Mouse (Mus musculus) brown adipose tissue, adult 24 weeks (tissue): Measurements from ENCODE around the gene Cep131. TPM values are rescaled to one million over a fixed set of nuclear protein-coding genes. Genes with fewer than 3 reads are reported as not detected.

Experiments used
- H3K27ac ChIP-seq: fragments of 200-500 bp; replicated peaks from 2 replicates; pipeline ENCODE4 v1.5.1; 2012; ENCODE audit warnings: low read depth, mild to moderate bottlenecking, low read length
- H3K4me1 ChIP-seq: fragments of 200-500 bp; 2 replicates; pipeline ENCODE4 v1.6.1; 2012; ENCODE audit warnings: low read length, mixed read lengths; ENCODE audit not compliant: control insufficient read depth, insufficient read depth, insufficient read length
- H3K4me3 ChIP-seq: fragments of 200-500 bp; 2 replicates; pipeline ENCODE4 v1.5.1; 2012; ENCODE audit warnings: low read depth, mild to moderate bottlenecking, low read length, moderate library complexity; ENCODE audit not compliant: insufficient read depth
- polyA plus RNA-seq: library from polyadenylated mRNA; stranded (reverse); fragments of >200 nt; gene quantifications from 2 replicates; pipeline ENCODE4 v1.2.4, GENCODE M21; 2012; ENCODE audit not compliant: missing spikeins, insufficient read depth, insufficient read length

Cep131 gene
- polyA plus RNA-seq, 1 experiment: 3.0 TPM

GRCm38 (mm10) chr11:120109558-120110210 lies 23.1 kb upstream of the Cep131 start:
- no peaks in the 10 kb centered on the region for H3K4me1 ChIP-seq
- H3K27ac ChIP-seq: no peak overlapping the region
- H3K4me3 ChIP-seq: no peak overlapping the region

DNA sequence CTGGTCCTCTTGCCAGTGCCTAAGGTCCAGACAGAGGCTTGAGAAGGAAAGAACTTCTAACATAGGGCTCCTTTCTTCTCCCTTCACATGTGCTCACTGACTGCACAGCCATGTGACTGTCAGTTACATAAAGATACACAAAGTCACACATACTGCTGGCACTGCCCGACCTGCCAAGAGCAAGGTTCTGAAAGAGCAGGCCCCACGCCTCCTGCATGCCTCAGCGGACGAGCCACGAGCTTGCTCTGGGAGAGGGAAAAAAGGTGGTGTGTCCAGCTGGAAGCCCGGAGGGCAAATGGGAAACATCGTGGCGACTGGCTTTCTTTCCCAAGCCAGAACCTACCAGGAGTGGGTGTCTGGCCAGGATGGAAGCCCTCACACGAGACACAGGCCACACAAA lies 21.2 kb upstream of the Cep131 start:
- H3K4me3 ChIP-seq: no peak overlapping the region
- H3K4me1 ChIP-seq: no peaks in the 10 kb centered on the region
- no peak overlapping the region for H3K27ac ChIP-seq

GRCm38 (mm10) chr11:120107026-120107425 lies 20.4 kb upstream of the Cep131 start:
- no peak overlapping the region for H3K4me3 ChIP-seq
- H3K4me1 ChIP-seq: no peaks in the 10 kb centered on the region
- H3K27ac ChIP-seq: no peak overlapping the region

- H3K4me1 ChIP-seq: no peaks in the 10 kb centered on the region
Observed at GRCm38 (mm10) chr11:120103431-120103997, 16.9 kb upstream of the Cep131 start.

GRCm38 (mm10) chr11:120101036-120101435 lies 14.4 kb upstream of the Cep131 start:
- Histone ChIP-seq H3K4me3 (no peak overlapping the region), H3K4me1 (peaks cover 3% of the 10 kb centered on the region; the same call in 1 of the 2 replicates), H3K27ac (0 out of 2 replicates have a peak overlapping the region, but pooled peaks have one; percentile 35)

More at GRCm38 (mm10) chr11:120103431-120103997, 16.9 kb upstream of the Cep131 start:
- H3K27ac ChIP-seq: no peak overlapping the region
- H3K4me3 ChIP-seq: no peak overlapping the region

DNA sequence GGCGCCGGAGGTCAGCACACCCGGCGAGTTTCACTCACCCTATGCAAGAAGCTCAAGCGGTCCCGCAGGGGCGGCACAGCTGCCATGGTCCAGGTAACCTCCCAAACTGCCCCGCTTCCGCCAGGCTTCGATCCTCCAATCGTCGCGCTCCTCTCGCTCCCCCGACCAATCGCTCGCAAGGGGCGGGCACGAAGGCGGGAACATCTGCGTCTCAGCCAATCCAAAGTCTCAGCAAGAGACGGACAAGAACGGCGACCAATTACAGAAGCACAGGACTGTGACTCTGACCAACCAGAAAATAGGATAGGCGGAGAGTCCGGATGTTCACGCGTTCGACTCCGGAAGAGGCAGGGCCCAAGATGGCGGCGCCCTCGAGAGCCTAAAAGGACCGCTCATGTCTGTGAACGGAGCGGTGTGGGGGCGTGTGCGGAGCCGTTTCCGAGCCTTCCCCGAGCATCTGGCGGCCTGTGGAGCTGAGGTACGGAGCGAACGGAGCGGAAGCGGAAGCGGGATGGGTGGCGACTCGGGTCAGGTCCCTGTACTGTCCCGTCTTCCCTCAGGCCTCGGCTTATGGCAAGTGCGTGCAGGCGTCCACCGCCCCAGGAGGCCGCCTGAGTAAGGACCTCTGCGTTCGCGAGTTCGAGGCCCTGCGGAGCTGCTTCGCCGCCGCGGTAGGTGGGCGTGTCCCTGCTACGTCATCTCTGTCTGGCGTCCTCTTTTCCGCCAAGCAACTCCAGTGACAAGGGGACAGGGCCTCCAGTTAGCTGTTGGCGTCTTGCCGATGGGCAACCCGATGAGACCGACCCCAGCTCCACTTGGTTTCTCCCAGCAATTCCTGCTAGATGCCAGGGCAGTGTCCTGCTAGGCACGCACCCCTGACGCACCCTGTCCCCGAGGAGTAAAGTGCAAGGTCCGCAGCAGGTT lies 12.2 kb upstream of the Cep131 start, which contains the start of the genes Tepsin and Ndufaf8:
Tepsin (minus strand) TSS at position 144 of the 924 bp plus-strand sequence.
Ndufaf8 (plus strand) TSS at position 341 of the 924 bp plus-strand sequence.
- Histone ChIP-seq H3K27ac (peak within 1 kb of the TSS; percentile 73), H3K4me3 (peak within 1 kb of the TSS; percentile 78)

DNA sequence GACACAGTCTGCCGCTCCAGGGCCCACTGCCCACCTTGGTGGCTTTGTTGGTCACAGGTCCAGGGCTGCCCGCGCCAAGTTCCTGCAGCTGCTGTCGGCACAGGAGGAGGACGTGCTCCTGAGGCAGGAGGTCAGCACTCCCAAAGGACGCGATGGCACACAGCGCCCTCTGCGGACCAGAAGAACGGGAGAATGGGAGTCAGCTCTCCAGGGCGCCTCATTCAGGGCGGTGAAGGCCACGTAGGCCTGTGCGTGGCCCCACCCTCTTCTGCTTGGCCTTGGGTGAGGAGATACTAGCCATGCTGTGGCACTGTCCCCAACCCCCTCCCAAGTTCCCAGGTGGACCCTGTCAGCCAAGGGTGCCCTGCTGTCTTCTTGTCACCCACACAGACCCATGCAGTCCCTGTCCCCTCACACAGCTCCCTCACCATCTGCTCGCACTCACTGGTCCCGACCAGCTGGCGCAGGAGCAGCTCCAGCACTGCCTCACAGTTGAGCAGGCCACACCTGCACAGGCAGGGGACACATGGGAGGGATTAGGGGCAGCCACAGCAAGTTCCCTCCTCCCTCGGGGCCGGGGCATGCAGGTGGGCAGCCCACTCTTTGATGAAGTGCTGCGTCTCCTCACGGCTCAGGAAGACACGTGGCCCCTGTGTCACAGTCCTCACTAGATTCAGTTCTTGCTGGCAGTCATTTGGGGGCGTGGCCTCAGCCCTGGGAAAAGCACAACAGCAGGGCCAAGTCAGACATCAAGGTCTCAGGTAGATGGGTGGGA lies 6.4 kb upstream of the Cep131 start:
- peaks cover 6% of the 10 kb centered on the region; the same call in 1 of the 2 replicates for H3K4me1 ChIP-seq
- H3K4me3 ChIP-seq: no peak overlapping the region
- no peak overlapping the region for H3K27ac ChIP-seq

More for the DNA sequence above, 12.2 kb upstream of the Cep131 start, which contains the start of the genes Tepsin and Ndufaf8:
- H3K4me1 ChIP-seq: peaks cover 3% of the 10 kb centered on the region; the same call in 1 of the 2 replicates

- H3K4me1 ChIP-seq: peaks cover 7% of the 10 kb centered on the region
- no peak overlapping the region for H3K27ac ChIP-seq
- no peak overlapping the region for H3K4me3 ChIP-seq
Observed at GRCm38 (mm10) chr11:120090661-120091060, 4.0 kb upstream of the Cep131 start.

DNA sequence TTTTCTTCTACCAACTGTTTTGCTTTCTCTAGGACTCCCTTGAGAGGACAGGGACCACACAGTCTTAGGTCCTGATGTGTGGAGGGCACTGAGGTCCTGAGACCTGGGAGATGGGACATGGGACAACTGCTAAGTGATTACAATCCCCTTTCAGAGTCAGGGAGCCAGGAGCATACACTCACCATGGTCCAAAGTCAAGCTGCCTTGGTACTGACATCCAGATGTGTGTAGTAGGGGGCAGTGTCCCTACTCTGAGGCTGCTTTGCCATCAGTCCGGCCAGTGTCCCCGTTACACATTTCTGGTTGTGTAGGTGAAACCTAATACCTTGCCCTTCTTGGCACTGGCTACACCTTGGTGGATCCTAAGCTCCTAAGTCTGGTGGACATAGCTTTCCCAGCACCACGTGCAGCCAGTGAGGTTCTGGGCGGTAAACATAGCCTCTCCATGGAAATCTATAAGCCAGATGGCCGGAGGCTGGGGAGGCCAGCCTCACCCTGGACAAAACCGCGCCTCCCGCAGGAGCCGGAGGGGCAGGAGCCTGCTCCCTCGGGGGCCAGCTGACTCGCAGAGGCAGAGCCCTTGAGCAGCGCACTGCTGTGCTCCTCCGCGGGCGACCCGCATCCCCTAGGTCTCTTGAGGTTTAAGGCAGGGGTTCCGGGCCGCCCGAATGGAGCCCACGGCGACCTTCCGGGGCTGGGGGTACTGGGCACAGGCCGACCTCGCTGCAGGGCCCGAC lies 568 bp downstream of the Cep131 start:
- Histone ChIP-seq H3K4me1 (peaks cover 7% of the 10 kb centered on the region), H3K4me3 (peak overlapping the region; percentile 85), H3K27ac (no peak overlapping the region)

DNA sequence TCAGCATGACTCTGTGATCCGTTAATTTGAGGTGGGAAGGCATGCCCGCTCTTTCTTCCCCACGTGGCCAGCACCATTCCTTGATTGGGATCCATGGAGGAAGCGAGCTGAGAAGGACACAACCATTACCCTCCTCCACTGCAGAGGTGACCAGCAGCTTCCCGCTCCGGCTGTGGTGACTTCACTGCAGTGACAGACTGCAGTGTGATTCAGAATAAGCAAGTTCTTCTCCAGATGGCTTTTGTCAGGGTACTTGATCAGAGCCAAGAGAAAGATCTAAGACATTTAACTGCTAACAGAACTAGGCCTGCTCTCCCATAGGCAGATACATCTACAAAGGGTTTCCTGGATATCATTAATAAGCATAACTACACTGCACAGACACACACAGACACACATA lies 6.3 kb downstream of the Cep131 start:
- no peak overlapping the region for H3K4me3 ChIP-seq
- H3K27ac ChIP-seq: no peak overlapping the region
- no peaks in the 10 kb centered on the region for H3K4me1 ChIP-seq

GRCm38 (mm10) chr11:120076191-120076590 lies 10.4 kb downstream of the Cep131 start:
- Histone ChIP-seq H3K4me1 (no peaks in the 10 kb centered on the region), H3K27ac (no peak overlapping the region), H3K4me3 (no peak overlapping the region)

DNA sequence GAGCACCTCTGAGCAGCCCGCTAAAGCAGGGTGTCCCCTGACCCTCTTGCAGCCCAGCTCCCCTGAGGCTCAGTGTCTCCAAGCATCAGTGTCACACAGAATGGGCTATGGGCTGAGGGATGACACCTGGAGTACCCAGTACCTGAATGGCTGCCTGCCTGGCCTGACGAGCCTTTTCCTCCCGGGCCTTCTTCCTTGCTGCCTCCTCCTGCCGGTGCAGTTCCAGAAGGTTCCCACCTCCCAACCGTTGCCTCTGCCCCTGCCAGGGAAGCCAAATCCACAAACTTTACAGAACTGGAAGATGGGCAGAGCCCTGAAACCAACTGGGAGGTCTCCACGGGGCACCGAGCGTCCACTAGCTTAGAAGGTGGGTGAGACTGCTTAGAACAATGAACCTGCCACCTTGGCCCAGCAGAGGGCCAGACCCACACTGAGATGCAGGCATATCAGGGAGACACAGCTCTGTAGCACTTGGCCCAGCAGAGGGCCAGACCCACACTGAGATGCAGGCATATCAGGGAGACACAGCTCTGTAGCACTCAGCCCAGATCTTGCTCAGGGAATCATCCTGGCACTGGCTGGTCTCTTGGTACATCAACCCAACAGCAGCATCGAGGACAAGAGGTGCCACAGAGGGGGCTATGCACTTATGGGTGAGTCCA lies 13.5 kb downstream of the Cep131 start:
- no peak overlapping the region for H3K4me3 ChIP-seq
- no peaks in the 10 kb centered on the region for H3K4me1 ChIP-seq
- no peak overlapping the region for H3K27ac ChIP-seq

DNA sequence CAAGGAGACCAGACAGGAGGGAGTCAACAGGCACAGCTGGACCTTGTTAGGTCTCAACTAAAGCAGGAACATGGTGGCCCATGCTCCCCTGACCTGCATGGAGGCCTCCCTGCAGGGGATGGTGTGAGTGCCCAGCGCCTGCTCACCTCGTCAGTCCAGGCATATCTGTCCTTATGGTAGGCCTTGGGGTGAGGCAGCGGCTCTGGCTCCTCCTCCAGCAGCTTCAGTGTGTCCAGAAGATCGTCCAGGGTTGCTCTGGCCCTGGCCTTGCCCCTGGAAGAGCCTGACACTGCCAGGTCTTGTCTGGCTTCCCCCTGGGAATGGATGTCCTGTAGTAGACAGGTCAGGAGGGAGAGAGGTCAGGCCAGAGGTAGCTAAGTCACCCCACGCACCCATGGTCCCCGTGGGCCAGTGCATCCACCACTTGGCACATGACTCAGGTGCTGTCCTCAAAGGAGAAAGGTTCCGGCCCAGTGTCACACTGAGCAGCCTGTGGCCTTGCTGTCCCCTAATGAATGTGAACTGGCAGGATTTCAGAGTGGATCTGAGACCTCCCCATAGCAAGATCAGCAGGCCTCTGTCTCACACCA lies 14.8 kb downstream of the Cep131 start:
- Histone ChIP-seq H3K27ac (no peak overlapping the region), H3K4me1 (no peaks in the 10 kb centered on the region), H3K4me3 (no peak overlapping the region)
